Comparison of ENCODE assay signal across 10 mouse cellular contexts in genomic region chr15:99803186-99803644, GRCm38 (mm10). TPM values are rescaled to one million over a fixed set of nuclear protein-coding genes. Genes with fewer than 3 reads are reported as not detected.
A peak's percentile ranks its signal among the peaks of the same experiment; 100 is the strongest.
DNase-seq lines count a peak whose midpoint lies in the region; ATAC-seq lines count a peak whose summit lies in the region.
"Had no signal": no experiment of that assay in that cellular context is flagged by ENCODE, and none has a peak within 500 bp of the region (broad histone marks: within the 10 kb centered on the region; RNA-seq: fewer than 3 reads in every experiment).

No protein-coding gene starts in this region.

- H3K27ac ChIP-seq in embryonic facial prominence, embryonic 14.5 days (replicated peaks; ENCODE audit: low read depth, low read length): peak overlapping the region; percentile 63
- peak overlapping the region; percentile 26; the same call in 1 of the 2 replicates for H3K27ac ChIP-seq in intestine, embryonic 16.5 days (ENCODE audit: low read length)
- H3K27ac ChIP-seq: liver, embryonic 15.5 days had no signal

- peaks cover 79% of the 10 kb centered on the region for H3K36me3 ChIP-seq in embryonic facial prominence, embryonic 14.5 days (ENCODE audit: control insufficient read depth, insufficient read depth, low read length)
- peaks cover 23% of the 10 kb centered on the region for H3K36me3 ChIP-seq in intestine, embryonic 16.5 days (ENCODE audit: control insufficient read depth, insufficient read depth, low read length)

- peak; percentile 70 for ATAC-seq in embryonic facial prominence, embryonic 14.5 days (ENCODE audit: low read depth)
- peak; percentile 50; the same call in 1 of the 2 replicates for ATAC-seq in intestine, embryonic 16.5 days

- 10% methylated on average over 6 of the region's 6 CpGs for WGBS in embryonic facial prominence, embryonic 14.5 days
- 29% methylated on average over 6 of the region's 6 CpGs for WGBS in intestine, embryonic 16.5 days

- peaks cover 32% of the 10 kb centered on the region for H3K4me1 ChIP-seq in embryonic facial prominence, embryonic 14.5 days (ENCODE audit: control insufficient read depth, insufficient read depth, low read length)
- peaks cover 8% of the 10 kb centered on the region; the same call in 1 of the 2 replicates for H3K4me1 ChIP-seq in intestine, embryonic 16.5 days (ENCODE audit: control insufficient read depth, insufficient read depth, low read length)

- H3K9ac ChIP-seq in embryonic facial prominence, embryonic 14.5 days (ENCODE audit: low read depth, low read length): 0 out of 2 replicates have a peak overlapping the region, but pooled peaks have one; percentile 19
- no peak overlapping the region for H3K9ac ChIP-seq in intestine, embryonic 16.5 days (ENCODE audit: low read depth, low read length)
- H3K9ac ChIP-seq: liver, embryonic 15.5 days had no signal

- H3K27me3 ChIP-seq in embryonic facial prominence, embryonic 14.5 days (replicated peaks; ENCODE audit: control insufficient read depth, insufficient read depth, low read length): no peaks in the 10 kb centered on the region
- H3K27me3 ChIP-seq in intestine, embryonic 16.5 days (replicated peaks; ENCODE audit: control insufficient read depth, insufficient read depth, low read length): no peaks in the 10 kb centered on the region
- H3K27me3 ChIP-seq: CH12.LX; liver, embryonic 15.5 days had no signal

- no peak overlapping the region for H3K4me2 ChIP-seq in embryonic facial prominence, embryonic 14.5 days (ENCODE audit: low read depth, low read length)
- H3K4me2 ChIP-seq in intestine, embryonic 16.5 days (ENCODE audit: low read depth, low read length): no peak overlapping the region
- H3K4me2 ChIP-seq: liver, embryonic 15.5 days had no signal

- no peaks in the 10 kb centered on the region for H3K9me3 ChIP-seq in embryonic facial prominence, embryonic 14.5 days (ENCODE audit: control insufficient read depth, low read length)
- no peaks in the 10 kb centered on the region for H3K9me3 ChIP-seq in intestine, embryonic 16.5 days (ENCODE audit: control insufficient read depth, low read length)
- H3K9me3 ChIP-seq: liver, embryonic 15.5 days had no signal

- peak; percentile 39 for DNase-seq in adrenal gland, postnatal 10 days
- no peak for DNase-seq in adrenal gland, adult 8-10 months
- DNase-seq in CD4-positive, CD25-positive, alpha-beta regulatory T cell, adult 2 months (ENCODE audit: low read depth, low spot score): peak; percentile 46
- peak; percentile 91 for DNase-seq in embryonic facial prominence, embryonic 14.5 days (ENCODE audit: low spot score)
- peak; percentile 74 for DNase-seq in lung, postnatal 10 days
- no peak for DNase-seq in left cerebral cortex, adult 18-20 months (ENCODE audit: low spot score in 2 of 2)
- DNase-seq in layer of hippocampus, adult 18-20 months (ENCODE audit: low spot score in 2 of 2): no peak

- no peak overlapping the region for H3K4me3 ChIP-seq in embryonic facial prominence, embryonic 14.5 days (ENCODE audit: low read depth, low read length)
- H3K4me3 ChIP-seq in intestine, embryonic 16.5 days (ENCODE audit: low read length): no peak overlapping the region
- H3K4me3 ChIP-seq: liver, embryonic 15.5 days had no signal

RNA-seq across cellular contexts. Expression of gene Cers5, which starts 30.5 kb away (rescaled TPM):
- 10 to 100 TPM; 35.9 to 41.6 TPM for total RNA-seq in adrenal gland, postnatal 10 days (2021)
- 10 to 100 TPM; 58.2 to 67.4 (median 59.8) TPM for total RNA-seq in adrenal gland, adult 8-10 months (2022)
- polyA plus RNA-seq in embryonic facial prominence, embryonic 14.5 days (2014; fragmentation: Nextera tagmentation; extraction: Ambion mirVana): 70.3 and 81.1 TPM in 2 replicates
- 42.1 and 46.8 TPM in 2 replicates for polyA plus RNA-seq in intestine, embryonic 16.5 days (2015; fragmentation: Nextera tagmentation; extraction: Ambion mirVana)
- 10 to 100 TPM; 34.4 to 35.2 TPM for total RNA-seq in left cerebral cortex, adult 18-20 months (2021)
- total RNA-seq in layer of hippocampus, adult 18-20 months (2021): 10 to 100 TPM; 26.4 to 29.7 TPM

Comparison
In these comparisons a context has a peak if more than half of its experiments do, and no peak if none do; other contexts are left out.
1. DNase-seq: peak in adrenal gland, postnatal 10 days (single experiment), CD4-positive, CD25-positive, alpha-beta regulatory T cell, adult 2 months (single experiment), embryonic facial prominence, embryonic 14.5 days (single experiment) and lung, postnatal 10 days (single experiment); none in adrenal gland, adult 8-10 months (single experiment), left cerebral cortex, adult 18-20 months (0 of 2) and layer of hippocampus, adult 18-20 months (0 of 2).